Mouse (Mus musculus) liver, postnatal 0 days (tissue): ENCODE measurements around the gene Ints3. TPM values are rescaled to one million over a fixed set of nuclear protein-coding genes. Genes with fewer than 3 reads are reported as not detected.

Source experiments
- ATAC-seq: fragments of 200-750 bp; cut with Nextera tagmentation; 2 replicates; pipeline ENCODE4 v1.8.0; 2017; ENCODE audit warnings: mild to moderate bottlenecking, moderate library complexity
- DNase-seq: peaks from one replicate; pipeline ENCODE4 v3.0.0-alpha.2; 2016
- H3K27ac ChIP-seq: fragments of 300-500 bp; sonication (generic); 2 replicates; pipeline ENCODE4 v1.5.1; 2014; ENCODE audit warnings: antibody characterized with exemption, moderate library complexity, mild to moderate bottlenecking, low read depth
- H3K27me3 ChIP-seq: fragments of 300-500 bp; sonication (generic); 2 replicates; pipeline ENCODE4 v1.6.1; 2014; ENCODE audit warnings: low read length, control low read depth, mixed read lengths; ENCODE audit not compliant: insufficient read depth
- H3K36me3 ChIP-seq: fragments of 300-500 bp; sonication (generic); replicated peaks from 2 replicates; pipeline ENCODE4 v1.6.1; 2014; ENCODE audit warnings: mild to moderate bottlenecking, control low read depth, low read length, moderate library complexity, mixed read lengths; ENCODE audit not compliant: insufficient read depth
- H3K4me1 ChIP-seq: fragments of 300-500 bp; sonication (generic); 2 replicates; pipeline ENCODE4 v1.6.1; 2014; ENCODE audit warnings: antibody characterized with exemption, mild to moderate bottlenecking, control low read depth; ENCODE audit not compliant: insufficient read depth
- H3K4me2 ChIP-seq: fragments of 300-500 bp; sonication (generic); 2 replicates; pipeline ENCODE4 v1.6.1; 2014; ENCODE audit warnings: low read depth, mild to moderate bottlenecking, low read length, moderate library complexity, mixed read lengths
- H3K4me3 ChIP-seq: fragments of 300-500 bp; sonication (generic); 2 replicates; pipeline ENCODE4 v1.5.1; 2014; ENCODE audit warnings: low read depth, low read length
- H3K9ac ChIP-seq: fragments of 300-500 bp; sonication (generic); replicated peaks from 2 replicates; pipeline ENCODE4 v1.6.1; 2014; ENCODE audit warnings: mild to moderate bottlenecking, moderate library complexity
- H3K9me3 ChIP-seq: fragments of 300-500 bp; sonication (generic); 2 replicates; pipeline ENCODE4 v1.6.1; 2016; ENCODE audit warnings: mild to moderate bottlenecking, control low read depth, low read length, mixed read lengths
- CTCF ChIP-seq: sonication (generic); IDR thresholded peaks from 2 replicates; pipeline ENCODE4 v1.5.1; 2016; ENCODE audit warnings: antibody characterized with exemption, low read depth
- EP300 ChIP-seq: IDR thresholded peaks from 2 replicates; pipeline ENCODE4 v1.6.1; 2016; ENCODE audit warnings: antibody characterized with exemption, low read depth, mild to moderate bottlenecking
- WGBS: fragments of 180-500 bp; shearing (Covaris S2); extraction: QIAGEN DNeasy Blood & Tissue Kit; methylation state at CpG from one replicate; pipeline ENCODE4 v1.1.7; 2014; ENCODE audit not compliant: insufficient replicate concordance; 5-methylcytosine and 5-hydroxymethylcytosine counted together
- polyA plus RNA-seq: library from polyadenylated mRNA; unstranded; fragments of >200 nt; fragmentation: Nextera tagmentation; extraction: Ambion mirVana; gene quantifications from 2 replicates; pipeline ENCODE4 v1.2.1, GENCODE M21; 2015

Ints3 gene
- polyA plus RNA-seq, 1 experiment from 2014 or later, result 4.6 TPM

DNA sequence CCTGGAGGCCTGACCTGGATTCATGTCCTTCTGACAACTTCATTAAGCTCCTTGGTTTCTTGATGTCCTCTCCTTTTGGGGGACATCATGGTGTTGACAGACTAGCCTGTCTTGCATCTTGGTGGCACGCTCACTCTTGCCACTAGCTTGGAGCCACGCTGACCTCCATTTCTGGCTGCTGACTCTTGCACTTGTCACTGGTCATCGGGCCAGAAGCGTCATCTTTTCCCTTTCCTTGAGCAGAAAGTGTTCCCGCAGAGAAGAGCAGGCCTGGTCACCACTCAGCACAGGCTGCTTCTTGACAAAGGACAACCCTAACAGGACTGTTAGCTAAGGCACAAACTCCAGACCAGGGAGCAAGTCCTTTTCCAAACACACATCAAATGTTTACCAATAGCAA, 27.0 kb downstream of the Ints3 start:
- no peak overlapping the region for H3K4me2 ChIP-seq
- H3K9me3 ChIP-seq, result no peaks in the 10 kb centered on the region
- H3K9ac ChIP-seq, result no peak overlapping the region
- peaks cover 87% of the 10 kb centered on the region for H3K36me3 ChIP-seq
- DNase-seq (no peak), ATAC-seq (no peak)
- TF ChIP-seq EP300, result no peak
- TF ChIP-seq CTCF, result no peak
- no peak overlapping the region for H3K4me3 ChIP-seq
- H3K4me1 ChIP-seq, result peaks cover 3% of the 10 kb centered on the region
- H3K27me3 ChIP-seq, result no peaks in the 10 kb centered on the region
- H3K27ac ChIP-seq, result no peak overlapping the region
- 94% methylated on average over 5 of the region's 5 CpGs for WGBS

DNA sequence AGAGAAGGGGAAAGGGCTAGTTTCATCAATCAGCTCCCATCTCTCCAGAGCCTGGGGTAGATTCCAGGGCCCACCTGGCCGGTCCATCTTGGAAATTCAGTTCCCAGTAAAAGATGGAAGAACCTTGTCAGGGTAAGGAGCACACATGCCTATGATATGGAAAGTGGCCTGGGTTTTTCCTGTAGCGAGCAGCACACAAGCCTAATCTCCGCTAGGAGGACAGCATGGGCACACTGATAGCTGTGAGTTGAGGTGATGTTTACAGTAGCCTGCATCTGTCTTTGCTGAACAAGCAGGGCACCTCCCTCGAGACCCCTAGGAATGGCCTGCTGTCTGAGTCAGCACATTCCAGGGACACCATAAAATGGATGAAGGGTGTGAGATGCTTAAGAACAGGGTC, 28.8 kb downstream of the Ints3 start:
- no peak overlapping the region for H3K27ac ChIP-seq
- H3K4me1 ChIP-seq, result peaks cover 3% of the 10 kb centered on the region
- WGBS, result 79% methylated on average over 4 of the region's 4 CpGs
- H3K4me3 ChIP-seq, result no peak overlapping the region
- DNase-seq (no peak), ATAC-seq (no peak)
- no peak overlapping the region for H3K9ac ChIP-seq
- H3K9me3 ChIP-seq, result no peaks in the 10 kb centered on the region
- no peaks in the 10 kb centered on the region for H3K27me3 ChIP-seq
- H3K36me3 ChIP-seq, result peaks cover 96% of the 10 kb centered on the region
- no peak for TF ChIP-seq CTCF
- TF ChIP-seq EP300, result no peak
- H3K4me2 ChIP-seq, result no peak overlapping the region

DNA sequence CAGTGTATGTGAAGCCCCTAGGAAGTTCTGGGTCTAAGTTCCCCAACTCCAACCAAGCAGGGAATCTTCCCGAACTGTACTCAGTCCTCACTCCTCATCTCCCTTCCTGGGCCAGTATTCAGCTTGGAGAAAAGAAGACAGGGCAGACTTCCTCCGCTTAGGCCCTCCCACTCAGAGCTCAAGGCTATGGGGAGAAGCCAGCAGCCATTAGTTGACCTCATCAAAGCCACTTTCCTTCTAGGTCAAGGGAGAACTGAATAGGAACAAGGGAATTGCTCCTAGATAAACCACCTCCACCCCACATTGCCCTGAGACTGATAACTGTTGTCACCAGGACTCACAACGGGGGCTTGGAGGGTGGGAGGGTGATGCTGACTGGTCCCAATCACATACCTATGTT, 29.3 kb downstream of the Ints3 start:
- H3K9ac ChIP-seq, result no peak overlapping the region
- peaks cover 3% of the 10 kb centered on the region for H3K4me1 ChIP-seq
- no peaks in the 10 kb centered on the region for H3K9me3 ChIP-seq
- no peak overlapping the region for H3K4me2 ChIP-seq
- peaks cover 96% of the 10 kb centered on the region for H3K36me3 ChIP-seq
- no peak for TF ChIP-seq CTCF
- TF ChIP-seq EP300, result no peak
- no peaks in the 10 kb centered on the region for H3K27me3 ChIP-seq
- H3K4me3 ChIP-seq, result no peak overlapping the region
- DNase-seq (no peak), ATAC-seq (no peak)
- no peak overlapping the region for H3K27ac ChIP-seq
- WGBS, result 80% methylated on average over 3 of the region's 3 CpGs

DNA sequence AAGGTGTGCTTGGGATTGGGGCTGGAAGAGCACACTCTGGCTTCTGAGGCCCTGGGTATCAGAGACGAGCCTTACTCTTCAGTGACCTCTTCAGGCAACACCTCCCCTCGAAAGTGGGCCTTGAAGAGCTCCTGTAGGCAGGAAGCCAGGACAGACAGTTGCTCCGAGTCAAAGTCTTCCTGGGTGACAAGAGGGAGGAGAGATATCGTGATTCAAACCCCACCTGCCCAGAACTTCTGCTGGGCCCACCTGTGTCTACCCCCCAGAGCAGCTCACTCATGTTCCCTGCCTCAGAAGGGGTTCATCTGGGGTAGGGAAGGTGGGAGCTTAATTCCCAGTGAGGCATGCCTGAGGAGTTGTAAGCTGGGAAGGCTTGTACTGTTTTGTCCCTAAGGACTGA, 32.4 kb downstream of the Ints3 start:
- ATAC-seq (no peak), DNase-seq (no peak)
- no peak for TF ChIP-seq CTCF
- TF ChIP-seq EP300, result no peak
- peaks cover 81% of the 10 kb centered on the region for H3K36me3 ChIP-seq
- no peak overlapping the region for H3K9ac ChIP-seq
- no peak overlapping the region for H3K4me3 ChIP-seq
- no peaks in the 10 kb centered on the region for H3K27me3 ChIP-seq
- no peaks in the 10 kb centered on the region for H3K4me1 ChIP-seq
- 72% methylated on average over 4 of the region's 4 CpGs for WGBS
- H3K27ac ChIP-seq, result no peak overlapping the region
- H3K9me3 ChIP-seq, result no peaks in the 10 kb centered on the region
- H3K4me2 ChIP-seq, result no peak overlapping the region

DNA sequence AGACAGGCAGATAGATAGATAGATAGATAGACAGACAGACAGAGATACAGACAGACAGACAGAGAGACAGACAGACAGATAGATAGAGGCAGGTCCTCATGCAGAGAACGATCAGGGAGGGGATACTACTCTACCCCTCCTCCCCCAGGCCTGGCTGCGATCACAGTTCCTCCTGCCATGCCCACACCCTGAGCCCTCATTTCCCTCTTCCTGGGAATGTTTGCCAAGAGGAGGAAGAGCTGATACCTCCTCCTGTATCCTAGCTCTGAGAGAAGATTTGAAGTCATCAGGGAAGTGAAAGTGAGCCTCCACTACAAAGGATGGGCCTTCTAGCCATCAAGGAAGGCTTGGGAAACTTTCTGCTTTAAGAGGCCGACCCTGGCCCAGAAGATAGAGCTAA, 37.8 kb downstream of the Ints3 start:
- H3K27me3 ChIP-seq, result no peaks in the 10 kb centered on the region
- TF ChIP-seq CTCF (no peak), EP300 (no peak)
- DNase-seq, result no peak
- H3K4me3 ChIP-seq, result no peak overlapping the region
- 68% methylated on average over 3 of the region's 3 CpGs for WGBS
- H3K27ac ChIP-seq, result no peak overlapping the region
- H3K4me1 ChIP-seq, result 0 out of 2 replicates have a peak, but pooled peaks cover 3% of the 10 kb centered on the region
- peaks cover 64% of the 10 kb centered on the region for H3K36me3 ChIP-seq
- no peak overlapping the region for H3K4me2 ChIP-seq
- H3K9ac ChIP-seq, result no peak overlapping the region
- H3K9me3 ChIP-seq, result no peaks in the 10 kb centered on the region
- ATAC-seq, result no peak

DNA sequence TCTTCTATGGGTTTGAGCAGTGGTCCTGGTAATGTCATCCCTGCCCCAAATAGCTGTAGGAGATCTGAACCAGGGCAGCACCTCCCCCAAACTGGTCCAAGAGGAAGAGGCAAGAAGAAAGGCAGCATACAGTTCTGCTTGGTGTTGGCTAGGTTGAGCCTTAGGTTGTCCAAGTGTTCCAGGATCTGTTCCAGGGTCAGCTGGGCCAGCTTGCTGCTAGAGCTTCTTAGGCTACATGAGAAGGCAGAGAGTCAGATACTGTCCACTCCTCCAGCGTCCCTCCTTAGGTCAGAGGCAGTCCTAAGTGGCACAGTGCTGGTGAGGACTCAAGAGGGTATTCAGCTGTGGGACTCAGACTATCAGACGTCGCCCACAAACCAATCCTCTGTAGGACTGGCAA, 40.8 kb downstream of the Ints3 start:
- no peak for TF ChIP-seq CTCF
- TF ChIP-seq EP300, result no peak
- H3K9ac ChIP-seq, result no peak overlapping the region
- no peak overlapping the region for H3K27ac ChIP-seq
- 91% methylated on average over 3 of the region's 3 CpGs for WGBS
- no peaks in the 10 kb centered on the region for H3K9me3 ChIP-seq
- ATAC-seq (no peak), DNase-seq (no peak)
- H3K27me3 ChIP-seq, result peaks cover 22% of the 10 kb centered on the region
- no peak overlapping the region for H3K4me3 ChIP-seq
- H3K4me2 ChIP-seq, result no peak overlapping the region
- peaks cover 42% of the 10 kb centered on the region for H3K36me3 ChIP-seq
- H3K4me1 ChIP-seq, result peaks cover 18% of the 10 kb centered on the region

DNA sequence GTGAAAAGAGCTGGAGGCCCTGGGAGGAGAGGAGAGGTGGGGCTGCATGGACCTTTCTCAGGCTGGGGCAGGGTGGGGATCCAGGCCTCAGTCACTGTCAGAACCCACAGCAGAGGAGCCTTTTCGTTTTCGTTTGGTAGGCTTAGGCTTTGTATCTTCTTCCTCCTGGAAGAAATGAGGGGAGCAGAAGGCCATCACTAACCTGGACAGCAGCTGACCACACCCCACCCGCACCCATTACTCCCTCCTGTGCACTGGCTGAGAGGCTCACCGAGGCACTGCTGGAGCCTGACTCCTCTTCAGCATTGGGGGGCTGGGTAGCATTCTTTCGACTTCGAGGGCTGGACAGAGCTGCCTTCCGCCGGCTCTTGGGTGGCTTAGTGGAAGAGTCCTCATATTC, 41.5 kb downstream of the Ints3 start:
- no peak overlapping the region for H3K4me2 ChIP-seq
- H3K4me3 ChIP-seq, result no peak overlapping the region
- TF ChIP-seq CTCF (no peak), EP300 (no peak)
- H3K36me3 ChIP-seq, result peaks cover 41% of the 10 kb centered on the region
- no peak overlapping the region for H3K27ac ChIP-seq
- 88% methylated on average over 8 of the region's 8 CpGs for WGBS
- H3K27me3 ChIP-seq, result peaks cover 22% of the 10 kb centered on the region
- no peaks in the 10 kb centered on the region for H3K9me3 ChIP-seq
- no peak overlapping the region for H3K9ac ChIP-seq
- ATAC-seq (no peak), DNase-seq (no peak)
- peaks cover 18% of the 10 kb centered on the region for H3K4me1 ChIP-seq
